Mouse (Mus musculus): ENCODE results near the gene Rps18. TPM values are rescaled to one million over a fixed set of nuclear protein-coding genes. Genes with fewer than 3 reads are reported as not detected.
A peak's percentile ranks its signal among the peaks of the same experiment; 100 is the strongest.

Gene Rps18
- polyA plus RNA-seq, 1 experiment from 2014 or later = 856 TPM

- H3K4me1 ChIP-seq (replicated peaks) = peaks cover 21% of the 10 kb centered on the region
- peak overlapping the region; percentile 95 for H3K9ac ChIP-seq
- H3K36me3 ChIP-seq = peaks cover 52% of the 10 kb centered on the region
- no peaks in the 10 kb centered on the region for H3K9me3 ChIP-seq (replicated peaks)
- no peaks in the 10 kb centered on the region for H3K27me3 ChIP-seq (replicated peaks)
- ATAC-seq (ENCODE audit: insufficient number of reproducible peaks, low FRiP score) = peak; percentile 9; the same call in 1 of the 2 replicates
- peak overlapping the region; percentile 99 for H3K27ac ChIP-seq (ENCODE audit: poor library complexity, severe bottlenecking)
- H3K4me2 ChIP-seq = peak overlapping the region; percentile 95
- WGBS = 1% methylated on average over 45 of the region's 45 CpGs
- H3K4me3 ChIP-seq = peak overlapping the region; percentile 77
Observed at GRCm38 (mm10) chr17:33930280-33931158, 25.3 kb downstream of the Rps18 start.

- H3K4me3 ChIP-seq = peak within 1 kb of the TSS; percentile 77
Observed at GRCm38 (mm10) chr17:33929371-33930279, 26.2 kb downstream of the Rps18 start, which contains the start of gene Rgl2. Gene Rgl2, plus strand, starts transcription at chr17:33929543.

GRCm38 (mm10) chr17:33928251-33928947 lies 27.4 kb downstream of the Rps18 start:
- H3K27ac ChIP-seq (ENCODE audit: poor library complexity, severe bottlenecking) = no peak overlapping the region

More at GRCm38 (mm10) chr17:33929371-33930279, 26.2 kb downstream of the Rps18 start, which contains the start of gene Rgl2:
- no peaks in the 10 kb centered on the region for H3K9me3 ChIP-seq (replicated peaks)
- H3K4me1 ChIP-seq (replicated peaks) = peaks cover 21% of the 10 kb centered on the region
- peaks cover 51% of the 10 kb centered on the region for H3K36me3 ChIP-seq
- H3K9ac ChIP-seq = peak within 1 kb of the TSS; percentile 95
- H3K4me2 ChIP-seq = peak within 1 kb of the TSS; percentile 95
- no peaks in the 10 kb centered on the region for H3K27me3 ChIP-seq (replicated peaks)
- under 1% methylated on average over 70 of the region's 80 CpGs for WGBS
- ATAC-seq (ENCODE audit: insufficient number of reproducible peaks, low FRiP score) = peak; percentile 82
- peak within 1 kb of the TSS; percentile 99 for H3K27ac ChIP-seq (ENCODE audit: poor library complexity, severe bottlenecking)

GRCm38 (mm10) chr17:33926207-33926932 lies 29.4 kb downstream of the Rps18 start:
- 77% methylated on average over 17 of the region's 17 CpGs for WGBS
- no peak overlapping the region for H3K4me3 ChIP-seq
- no peak overlapping the region for H3K4me2 ChIP-seq
- ATAC-seq (ENCODE audit: insufficient number of reproducible peaks, low FRiP score) = no peak
- H3K9ac ChIP-seq = no peak overlapping the region
- H3K27ac ChIP-seq (ENCODE audit: poor library complexity, severe bottlenecking) = no peak overlapping the region
- no peaks in the 10 kb centered on the region for H3K27me3 ChIP-seq (replicated peaks)
- H3K36me3 ChIP-seq = peaks cover 23% of the 10 kb centered on the region; the same call in 1 of the 2 replicates
- no peaks in the 10 kb centered on the region for H3K9me3 ChIP-seq (replicated peaks)
- H3K4me1 ChIP-seq (replicated peaks) = peaks cover 19% of the 10 kb centered on the region

More at GRCm38 (mm10) chr17:33928251-33928947, 27.4 kb downstream of the Rps18 start:
- H3K9me3 ChIP-seq (replicated peaks) = no peaks in the 10 kb centered on the region
- H3K4me3 ChIP-seq = peak overlapping the region; percentile 77
- H3K36me3 ChIP-seq = peaks cover 38% of the 10 kb centered on the region
- 56% methylated on average over 21 of the region's 21 CpGs for WGBS
- H3K9ac ChIP-seq = peak overlapping the region; percentile 95
- ATAC-seq (ENCODE audit: insufficient number of reproducible peaks, low FRiP score) = no peak
- H3K4me2 ChIP-seq = peak overlapping the region; percentile 95
- peaks cover 21% of the 10 kb centered on the region for H3K4me1 ChIP-seq (replicated peaks)
- no peaks in the 10 kb centered on the region for H3K27me3 ChIP-seq (replicated peaks)

- peaks cover 17% of the 10 kb centered on the region for H3K4me1 ChIP-seq (replicated peaks)
- no peaks in the 10 kb centered on the region for H3K9me3 ChIP-seq (replicated peaks)
- WGBS = 79% methylated on average over 21 of the region's 21 CpGs
- H3K9ac ChIP-seq = no peak overlapping the region
- ATAC-seq (ENCODE audit: insufficient number of reproducible peaks, low FRiP score) = no peak
- peaks cover 23% of the 10 kb centered on the region; the same call in 1 of the 2 replicates for H3K36me3 ChIP-seq
- no peak overlapping the region for H3K4me2 ChIP-seq
- no peaks in the 10 kb centered on the region for H3K27me3 ChIP-seq (replicated peaks)
- H3K4me3 ChIP-seq = no peak overlapping the region
- no peak overlapping the region for H3K27ac ChIP-seq (ENCODE audit: poor library complexity, severe bottlenecking)
Observed at GRCm38 (mm10) chr17:33925406-33926116, 30.2 kb downstream of the Rps18 start.

- Histone ChIP-seq H3K36me3 (peaks cover 23% of the 10 kb centered on the region; the same call in 1 of the 2 replicates), H3K27me3 (replicated peaks) (no peaks in the 10 kb centered on the region), H3K4me2 (no peak overlapping the region), H3K9me3 (replicated peaks) (no peaks in the 10 kb centered on the region), H3K27ac (ENCODE audit: poor library complexity, severe bottlenecking) (no peak overlapping the region), H3K4me3 (no peak overlapping the region), H3K9ac (no peak overlapping the region), H3K4me1 (replicated peaks) (peaks cover 20% of the 10 kb centered on the region)
- ATAC-seq (ENCODE audit: insufficient number of reproducible peaks, low FRiP score) = no peak
- WGBS = 78% methylated on average over 10 of the region's 10 CpGs
Observed at GRCm38 (mm10) chr17:33924577-33925283, 31.1 kb downstream of the Rps18 start.

- no peak for ATAC-seq (ENCODE audit: insufficient number of reproducible peaks, low FRiP score)
- H3K9me3 ChIP-seq (replicated peaks) = no peaks in the 10 kb centered on the region
- H3K4me2 ChIP-seq = no peak overlapping the region
- no peak overlapping the region for H3K9ac ChIP-seq
- H3K27ac ChIP-seq (ENCODE audit: poor library complexity, severe bottlenecking) = no peak overlapping the region
- peaks cover 34% of the 10 kb centered on the region for H3K4me1 ChIP-seq (replicated peaks)
- no peaks in the 10 kb centered on the region for H3K27me3 ChIP-seq (replicated peaks)
- H3K36me3 ChIP-seq = peaks cover 30% of the 10 kb centered on the region
- H3K4me3 ChIP-seq = no peak overlapping the region
- 85% methylated on average over 7 of the region's 7 CpGs for WGBS
Observed at GRCm38 (mm10) chr17:33921361-33921760, 34.4 kb downstream of the Rps18 start.

GRCm38 (mm10) chr17:33920282-33921097 lies 35.3 kb downstream of the Rps18 start:
- ATAC-seq (ENCODE audit: insufficient number of reproducible peaks, low FRiP score) = peak; percentile 36
- Histone ChIP-seq H3K4me2 (peak overlapping the region; percentile 94), H3K4me1 (replicated peaks) (peaks cover 34% of the 10 kb centered on the region), H3K4me3 (peak overlapping the region; percentile 75), H3K27ac (ENCODE audit: poor library complexity, severe bottlenecking) (peak overlapping the region; percentile 44), H3K27me3 (replicated peaks) (no peaks in the 10 kb centered on the region), H3K9ac (peak overlapping the region; percentile 86), H3K9me3 (replicated peaks) (no peaks in the 10 kb centered on the region), H3K36me3 (peaks cover 24% of the 10 kb centered on the region)
- under 1% methylated on average over 36 of the region's 36 CpGs for WGBS

All from heart, embryonic 12.5 days (tissue).